Mouse (Mus musculus) ES-Bruce4 (cell line): ENCODE measurements at regions not wholly inside any gene's neighbourhood (a gene's known extent, or its start where the extent isn't known, plus 50 kb on each side); places are given as distances from the start of the nearest gene placed in this dataset.

Source experiments
- H3K27ac ChIP-seq: 2 replicates; pipeline ENCODE4 v1.5.1; 2012; ENCODE audit warnings: low read length, inconsistent platforms; ENCODE audit not compliant: insufficient read depth
- H3K27me3 ChIP-seq: 2 replicates; pipeline ENCODE4 v1.6.1; 2012; ENCODE audit warnings: mild to moderate bottlenecking, low read length, inconsistent platforms; ENCODE audit not compliant: control insufficient read depth, poor library complexity, insufficient read depth, severe bottlenecking
- H3K36me3 ChIP-seq: 2 replicates; pipeline ENCODE4 v1.6.1; 2012; ENCODE audit warnings: inconsistent platforms, mild to moderate bottlenecking, low read length, moderate library complexity; ENCODE audit not compliant: control insufficient read depth, poor library complexity, insufficient read depth, severe bottlenecking
- H3K4me1 ChIP-seq: one replicate; pipeline ENCODE4 v1.8.1; 2011; ENCODE audit warnings: low read length; ENCODE audit not compliant: control insufficient read depth, insufficient read depth
- H3K4me3 ChIP-seq: 2 replicates; pipeline ENCODE4 v1.5.1; 2011; ENCODE audit warnings: low read depth, mild to moderate bottlenecking, low read length
- H3K9ac ChIP-seq: 2 replicates; pipeline ENCODE4 v1.6.1; 2012; ENCODE audit warnings: low read depth, mild to moderate bottlenecking, inconsistent platforms; ENCODE audit not compliant: poor library complexity, severe bottlenecking
- H3K9me3 ChIP-seq: replicated peaks from 2 replicates; pipeline ENCODE4 v1.6.1; 2012; ENCODE audit warnings: mild to moderate bottlenecking, low read length, inconsistent platforms; ENCODE audit not compliant: control insufficient read depth, poor library complexity, insufficient read depth, severe bottlenecking
- CTCF ChIP-seq: IDR thresholded peaks from one replicate; pipeline ENCODE4 v1.8.1; 2011; ENCODE audit warnings: low read depth, low read length
- EP300 ChIP-seq: IDR thresholded peaks from 2 replicates; pipeline ENCODE4 v1.6.1; 2011; ENCODE audit warnings: low read depth, low read length; ENCODE audit not compliant: insufficient read depth
- POLR2A ChIP-seq: IDR thresholded peaks from one replicate; pipeline ENCODE4 v1.8.1; 2011; ENCODE audit warnings: low read length; ENCODE audit not compliant: insufficient read depth

DNA sequence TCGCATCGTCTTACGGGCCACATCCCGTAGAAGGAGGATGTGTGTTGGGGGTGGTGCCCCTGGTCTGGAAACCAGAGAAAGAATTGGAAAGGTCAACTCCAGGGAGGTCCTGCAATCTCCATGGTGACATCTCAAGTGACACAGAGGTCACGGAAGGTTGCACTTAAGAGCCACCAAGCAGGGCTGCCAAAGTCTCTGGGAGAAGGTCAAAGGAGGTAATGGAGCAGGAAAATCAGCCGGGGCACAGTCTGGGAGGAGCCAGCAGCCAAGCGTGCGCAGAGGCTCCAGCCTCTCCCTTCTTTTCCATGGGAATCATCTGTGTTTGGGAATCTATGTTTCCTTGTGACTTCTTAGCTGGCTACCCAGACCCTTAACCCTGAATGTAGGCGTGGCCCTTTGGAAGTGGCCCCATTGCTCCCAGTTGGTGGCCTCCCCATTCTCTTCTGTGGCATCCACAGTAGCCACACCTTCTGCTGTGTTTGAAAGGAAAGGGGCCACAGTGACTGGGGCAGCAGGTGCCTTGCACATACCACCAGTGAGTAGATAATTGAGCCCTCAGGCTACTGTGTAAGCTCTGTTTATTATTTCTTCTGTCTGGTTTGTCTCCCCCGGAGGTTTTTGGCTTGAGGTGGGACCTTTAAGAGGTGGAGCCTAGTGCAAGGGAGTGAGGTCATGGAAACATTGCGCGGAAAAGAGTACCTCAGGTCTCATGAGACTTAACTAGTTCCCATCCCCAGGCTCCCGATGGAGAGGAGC lies 178.5 kb upstream of the Cops8 start:
- Histone ChIP-seq H3K4me1 (peaks cover 6% of the 10 kb centered on the region), H3K4me3 (no peak overlapping the region), H3K27ac (0 out of 2 replicates have a peak overlapping the region, but pooled peaks have one; percentile 19), H3K9me3 (no peaks in the 10 kb centered on the region), H3K9ac (no peak overlapping the region), H3K36me3 (no peaks in the 10 kb centered on the region), H3K27me3 (no peaks in the 10 kb centered on the region)
- peak; percentile 34 for TF ChIP-seq EP300
- no peak for TF ChIP-seq CTCF

DNA sequence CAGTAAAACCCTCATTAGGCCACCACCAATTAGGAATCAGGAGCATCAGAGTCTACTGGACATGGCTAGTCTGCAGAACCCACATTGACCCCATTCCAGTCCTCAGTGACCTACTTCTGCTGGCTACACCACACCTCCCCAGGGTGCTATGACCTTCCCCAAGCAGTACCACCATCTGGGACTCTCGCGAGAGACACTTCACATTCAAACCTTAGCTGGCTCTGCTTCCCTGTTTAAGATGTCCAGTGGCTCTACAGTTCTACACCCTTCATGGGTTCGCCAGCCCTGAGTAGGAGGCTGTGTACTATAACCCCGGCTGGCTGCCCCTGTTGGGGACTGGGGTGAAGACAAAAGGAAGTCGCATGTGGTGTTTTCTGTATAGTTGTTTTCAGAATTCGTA lies 174.4 kb upstream of the Cops8 start:
- Histone ChIP-seq H3K4me1 (peaks cover 5% of the 10 kb centered on the region), H3K36me3 (no peaks in the 10 kb centered on the region), H3K9ac (no peak overlapping the region), H3K4me3 (no peak overlapping the region), H3K27me3 (no peaks in the 10 kb centered on the region), H3K27ac (no peak overlapping the region), H3K9me3 (no peaks in the 10 kb centered on the region)
- no peak for TF ChIP-seq EP300
- TF ChIP-seq CTCF, result no peak
- no peak for TF ChIP-seq POLR2A

- H3K27me3 ChIP-seq, result no peaks in the 10 kb centered on the region
- H3K4me1 ChIP-seq, result peaks cover 5% of the 10 kb centered on the region
- H3K9me3 ChIP-seq, result no peaks in the 10 kb centered on the region
- no peak overlapping the region for H3K27ac ChIP-seq
- no peak overlapping the region for H3K4me3 ChIP-seq
- no peaks in the 10 kb centered on the region for H3K36me3 ChIP-seq
- TF ChIP-seq POLR2A, result no peak
- no peak for TF ChIP-seq EP300
- no peak for TF ChIP-seq CTCF
- no peak overlapping the region for H3K9ac ChIP-seq
These were observed 174.0 kb upstream of the Cops8 start for GRCm38 (mm10) chr1:90428774-90429173.

DNA sequence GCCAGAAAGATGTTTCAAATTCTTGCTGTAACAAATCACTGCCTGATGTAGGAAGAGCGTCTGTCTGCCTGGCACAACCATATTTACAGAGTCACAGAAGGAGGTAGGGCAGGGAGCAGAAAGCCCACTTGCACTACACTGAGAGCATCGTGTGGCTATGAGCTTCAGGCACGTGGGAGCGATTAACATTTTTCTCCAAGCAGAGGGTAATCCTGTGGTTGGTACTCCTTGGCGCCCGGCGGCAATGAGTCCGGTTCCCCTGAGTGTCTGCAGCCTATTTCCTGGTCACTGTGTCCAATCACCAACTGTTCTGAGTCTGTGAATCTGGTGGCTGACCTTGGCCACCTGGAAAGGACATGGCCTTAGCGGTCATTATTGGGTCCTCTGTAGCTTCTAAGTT lies 172.3 kb upstream of the Cops8 start:
- Histone ChIP-seq H3K9ac (no peak overlapping the region), H3K27ac (no peak overlapping the region), H3K27me3 (no peaks in the 10 kb centered on the region), H3K4me3 (no peak overlapping the region), H3K4me1 (peaks cover 2% of the 10 kb centered on the region), H3K9me3 (no peaks in the 10 kb centered on the region), H3K36me3 (no peaks in the 10 kb centered on the region)
- no peak for TF ChIP-seq POLR2A
- no peak for TF ChIP-seq EP300
- TF ChIP-seq CTCF, result no peak

DNA sequence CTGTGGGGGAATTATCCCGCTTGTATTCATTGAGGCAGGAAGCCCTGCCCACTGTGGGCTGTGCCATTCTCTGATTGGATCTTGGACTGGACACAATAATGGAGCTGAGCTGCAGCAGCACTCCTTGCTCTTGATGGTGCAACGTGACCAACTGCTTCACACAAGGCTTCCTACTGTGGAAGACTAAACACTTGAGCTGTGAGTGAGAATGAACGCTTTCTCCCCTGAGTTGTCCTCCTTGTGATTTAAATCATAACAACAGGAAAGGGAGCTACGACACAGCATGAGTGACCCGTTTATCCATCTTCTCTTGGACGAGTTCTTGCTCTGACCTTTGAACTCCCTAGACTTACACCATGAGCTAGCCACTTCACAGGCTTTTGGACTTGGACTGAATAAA lies 171.0 kb upstream of the Cops8 start:
- H3K27ac ChIP-seq, result no peak overlapping the region
- H3K9me3 ChIP-seq, result no peaks in the 10 kb centered on the region
- H3K4me1 ChIP-seq, result no peaks in the 10 kb centered on the region
- no peak overlapping the region for H3K4me3 ChIP-seq
- TF ChIP-seq EP300, result no peak
- no peak for TF ChIP-seq POLR2A
- TF ChIP-seq CTCF, result no peak
- H3K27me3 ChIP-seq, result no peaks in the 10 kb centered on the region
- H3K36me3 ChIP-seq, result no peaks in the 10 kb centered on the region
- H3K9ac ChIP-seq, result no peak overlapping the region

DNA sequence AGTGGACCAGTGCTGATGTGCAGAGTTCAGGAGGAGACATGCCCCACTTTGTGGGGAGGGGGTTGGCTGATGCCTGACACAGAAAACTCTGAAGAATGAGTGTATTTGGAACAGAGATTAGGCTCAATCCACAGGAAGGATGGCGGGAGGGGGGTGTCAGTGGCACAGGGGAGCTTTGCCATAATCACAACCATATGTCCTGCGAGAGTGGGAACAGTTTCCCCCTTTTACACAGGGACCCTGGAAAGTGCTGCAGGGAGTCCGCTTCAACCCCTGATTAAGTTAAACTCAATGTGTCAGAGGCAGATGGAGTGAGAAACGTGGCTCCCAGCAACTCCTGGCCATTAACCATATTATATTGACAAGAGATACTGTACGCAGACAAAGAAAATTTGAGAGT lies 168.9 kb upstream of the Cops8 start:
- Histone ChIP-seq H3K27me3 (no peaks in the 10 kb centered on the region), H3K36me3 (no peaks in the 10 kb centered on the region), H3K9me3 (no peaks in the 10 kb centered on the region), H3K27ac (no peak overlapping the region), H3K9ac (no peak overlapping the region), H3K4me1 (no peaks in the 10 kb centered on the region), H3K4me3 (no peak overlapping the region)
- TF ChIP-seq EP300 (no peak), CTCF (no peak), POLR2A (no peak)
